Mouse (Mus musculus) thymus, postnatal 4 days (tissue): Measurements from ENCODE around the gene Gm49388.
"Not testable (repeated sequence)": the region's sequence is repeated elsewhere in the genome, so short reads cannot be mapped to it uniquely, and the experiment has no call there.

Experiments used
- DNase-seq: peaks from one replicate; pipeline ENCODE4 v3.0.0; 2021

Gene Gm49388

DNA sequence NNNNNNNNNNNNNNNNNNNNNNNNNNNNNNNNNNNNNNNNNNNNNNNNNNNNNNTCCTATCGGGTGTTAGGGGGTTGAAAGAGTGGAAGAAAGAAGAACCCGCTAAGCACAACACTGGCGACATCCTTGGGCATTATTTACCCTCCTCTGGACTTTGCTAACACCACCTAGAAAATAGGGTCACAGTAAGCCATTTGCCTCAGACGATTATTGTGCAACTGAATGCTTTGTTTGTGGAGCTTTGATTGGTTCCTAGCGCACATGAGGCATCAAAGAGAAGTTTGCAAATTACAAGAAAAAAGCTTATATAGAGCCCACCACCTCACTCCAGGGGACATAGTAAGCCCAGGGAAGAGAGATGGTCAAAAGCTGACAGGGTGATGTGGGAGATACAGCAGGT lies 23.4 kb downstream of the Gm49388 start:
- no peak for DNase-seq

DNA sequence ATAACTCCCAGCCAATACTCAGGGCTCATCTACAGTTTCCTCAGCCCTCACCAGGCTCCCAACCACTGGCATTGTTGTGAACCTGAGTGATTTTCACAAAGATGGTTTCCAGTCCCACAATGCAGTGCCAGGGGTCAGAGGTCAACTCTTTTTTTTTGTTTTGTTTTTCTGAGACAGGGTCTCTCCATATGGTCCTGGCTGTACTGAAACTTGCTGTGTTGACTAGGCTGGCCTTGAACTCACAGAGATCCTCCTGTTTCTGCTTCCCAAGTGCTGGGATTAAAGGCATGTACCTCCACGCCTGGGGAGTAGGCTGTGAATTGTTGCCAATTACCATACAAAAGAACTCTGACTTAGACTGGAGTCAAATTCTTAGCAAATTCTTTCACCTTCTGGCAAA lies 24.4 kb downstream of the Gm49388 start:
- no peak for DNase-seq

- DNase-seq = no peak
Observed at GRCm38 (mm10) chr7:127810650-127811049, 25.2 kb downstream of the Gm49388 start.

DNA sequence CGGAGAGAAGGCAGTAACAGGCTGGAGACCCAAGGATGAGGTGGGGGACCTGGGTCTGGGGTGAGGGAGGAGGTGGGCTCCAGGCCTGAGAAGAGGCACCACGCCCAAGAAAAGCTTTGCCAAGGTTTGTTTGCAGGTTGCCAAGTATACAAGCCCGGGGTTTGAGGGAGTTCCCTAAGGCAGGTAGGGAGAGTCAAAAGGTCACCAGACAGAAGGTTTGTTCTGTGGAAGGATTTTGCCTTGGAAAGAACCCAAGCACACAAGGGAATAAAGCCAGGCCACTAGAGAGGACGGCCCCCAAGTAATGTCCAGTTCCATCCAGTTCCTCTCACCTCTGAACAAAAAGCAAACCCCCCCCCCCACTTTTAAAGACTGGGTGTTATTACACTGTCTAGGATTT lies 25.8 kb downstream of the Gm49388 start:
- no peak for DNase-seq

DNA sequence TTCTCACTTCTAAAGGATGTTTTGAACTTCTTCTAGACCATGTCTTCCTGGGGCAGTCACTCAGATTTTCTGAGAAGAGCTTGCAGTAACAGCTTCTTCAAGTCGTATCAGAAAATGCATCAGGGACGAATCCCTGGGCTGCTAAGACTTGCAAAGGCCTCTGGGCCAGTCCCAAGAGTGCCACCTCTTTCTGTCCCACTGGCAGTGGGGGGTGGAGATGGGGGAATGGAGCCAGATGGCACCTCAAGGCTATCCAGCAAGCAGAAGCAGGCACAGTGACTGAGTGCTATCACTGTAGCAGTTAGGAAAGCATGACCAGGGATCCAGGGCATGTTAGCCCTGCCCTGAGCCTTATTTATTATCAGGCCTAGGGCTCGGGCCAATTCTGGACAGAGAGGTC lies 26.9 kb downstream of the Gm49388 start:
- no peak for DNase-seq

- no peak for DNase-seq
Observed at GRCm38 (mm10) chr7:127813821-127814220, 28.4 kb downstream of the Gm49388 start.

DNA sequence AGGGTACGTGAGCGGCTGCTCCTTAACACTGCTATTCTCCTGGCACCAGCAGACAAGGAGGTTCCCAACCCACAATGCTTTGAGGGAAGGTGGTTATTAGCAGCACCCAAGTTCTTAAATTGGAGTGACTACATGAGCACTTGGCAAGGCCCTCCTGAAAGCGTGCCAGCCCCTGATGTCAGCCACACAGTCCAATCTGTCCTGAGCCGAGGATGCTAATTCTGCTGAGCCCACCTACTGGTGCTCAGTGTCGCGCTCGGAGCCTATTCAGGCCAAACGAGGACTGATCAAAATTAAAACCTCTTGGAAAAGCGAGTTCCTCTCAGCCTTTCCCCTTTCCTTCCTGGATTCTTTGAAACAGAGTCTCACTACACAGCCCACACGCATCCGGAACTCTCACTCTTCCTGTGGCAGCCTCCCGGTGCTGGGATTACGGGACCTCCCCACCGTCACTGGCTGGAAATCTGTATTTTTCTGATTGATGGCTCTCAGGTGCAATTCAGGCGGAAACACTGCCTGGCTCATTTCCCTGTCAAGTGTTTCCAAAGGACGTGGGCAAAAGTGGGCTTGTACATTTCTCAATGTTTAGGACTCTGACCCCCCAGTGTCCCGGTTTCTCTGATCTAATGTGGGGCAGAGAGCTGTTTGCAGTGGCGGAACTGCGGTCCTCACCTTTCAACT lies 29.0 kb downstream of the Gm49388 start:
- no peak for DNase-seq

GRCm38 (mm10) chr7:127815116-127815665 lies 29.8 kb downstream of the Gm49388 start:
- DNase-seq = no peak

GRCm38 (mm10) chr7:127815954-127816821 lies 30.8 kb downstream of the Gm49388 start:
- peak; percentile 77 for DNase-seq

- no peak for DNase-seq
Observed at GRCm38 (mm10) chr7:127817053-127817452, 31.6 kb downstream of the Gm49388 start.

DNA sequence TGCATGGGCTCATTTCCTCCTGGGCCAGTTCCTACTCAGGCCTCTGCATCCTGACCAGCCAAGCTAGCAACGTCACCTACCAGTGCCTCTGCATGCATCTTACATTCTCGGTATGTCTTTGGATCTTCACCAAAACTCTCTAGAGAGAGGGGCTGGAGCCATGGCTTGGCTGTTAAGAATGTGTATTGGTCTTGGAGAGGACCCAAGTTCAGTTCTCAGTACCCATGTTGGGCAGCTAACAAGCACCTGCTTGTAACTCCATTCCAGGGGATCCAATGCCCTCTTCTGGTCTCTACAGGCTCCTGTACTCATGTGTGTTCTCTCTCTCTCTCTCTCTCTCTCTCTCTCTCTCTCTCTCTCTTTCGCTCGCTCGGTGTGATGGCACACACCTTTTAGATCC lies 32.4 kb downstream of the Gm49388 start:
- no peak for DNase-seq

DNA sequence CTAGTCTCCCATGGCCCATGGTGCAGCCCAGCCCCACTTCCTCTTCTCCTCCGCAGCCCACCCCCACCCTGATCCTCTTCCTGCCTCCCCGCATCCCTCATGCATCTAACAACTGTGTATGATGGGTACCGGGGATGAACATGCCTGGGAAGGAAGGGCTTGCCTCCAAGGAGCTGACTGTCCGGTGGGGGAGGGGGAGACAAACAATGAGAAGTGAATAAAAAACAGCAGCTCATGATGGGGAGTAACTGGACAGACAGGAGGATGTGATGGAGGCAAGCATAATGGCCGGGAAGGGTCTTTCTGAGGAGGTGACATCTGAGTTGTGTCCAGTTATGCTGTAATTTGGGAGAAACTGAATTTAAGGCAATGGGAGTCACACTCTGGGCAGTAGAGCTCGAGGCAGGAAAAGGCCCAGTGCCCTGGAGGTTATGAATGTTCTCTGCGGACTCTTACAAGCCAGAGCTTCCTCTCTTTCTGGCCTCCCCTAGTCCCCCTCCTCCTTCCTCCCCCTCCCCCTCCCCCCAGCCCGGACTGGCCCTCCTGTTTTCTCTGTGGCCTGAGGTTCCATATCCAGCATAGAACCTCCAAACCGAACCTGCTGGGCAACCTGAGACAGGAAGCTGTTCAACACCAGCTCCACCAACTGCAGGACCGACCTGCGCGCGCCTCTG lies 35.6 kb downstream of the Gm49388 start:
- no peak for DNase-seq

DNA sequence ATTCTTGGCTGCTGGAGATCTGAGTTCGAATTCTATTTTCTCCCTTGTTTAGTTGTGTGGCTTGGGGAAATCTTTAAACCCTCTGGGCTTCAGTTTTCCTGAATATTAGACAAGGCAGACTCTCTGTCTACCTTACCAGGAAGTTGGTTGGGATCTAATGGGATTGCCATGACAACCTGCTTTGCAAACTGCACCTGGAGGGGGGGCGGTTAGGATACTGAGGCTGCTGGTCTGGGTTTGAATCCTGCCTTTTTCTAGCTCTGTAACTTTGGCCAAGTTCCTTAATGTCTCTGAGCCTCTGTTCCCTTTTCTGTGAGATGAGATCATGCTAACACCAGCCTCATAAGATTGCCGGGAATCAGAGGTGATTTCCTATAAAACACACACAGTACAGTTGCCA lies 37.1 kb downstream of the Gm49388 start:
- DNase-seq = no peak

DNA sequence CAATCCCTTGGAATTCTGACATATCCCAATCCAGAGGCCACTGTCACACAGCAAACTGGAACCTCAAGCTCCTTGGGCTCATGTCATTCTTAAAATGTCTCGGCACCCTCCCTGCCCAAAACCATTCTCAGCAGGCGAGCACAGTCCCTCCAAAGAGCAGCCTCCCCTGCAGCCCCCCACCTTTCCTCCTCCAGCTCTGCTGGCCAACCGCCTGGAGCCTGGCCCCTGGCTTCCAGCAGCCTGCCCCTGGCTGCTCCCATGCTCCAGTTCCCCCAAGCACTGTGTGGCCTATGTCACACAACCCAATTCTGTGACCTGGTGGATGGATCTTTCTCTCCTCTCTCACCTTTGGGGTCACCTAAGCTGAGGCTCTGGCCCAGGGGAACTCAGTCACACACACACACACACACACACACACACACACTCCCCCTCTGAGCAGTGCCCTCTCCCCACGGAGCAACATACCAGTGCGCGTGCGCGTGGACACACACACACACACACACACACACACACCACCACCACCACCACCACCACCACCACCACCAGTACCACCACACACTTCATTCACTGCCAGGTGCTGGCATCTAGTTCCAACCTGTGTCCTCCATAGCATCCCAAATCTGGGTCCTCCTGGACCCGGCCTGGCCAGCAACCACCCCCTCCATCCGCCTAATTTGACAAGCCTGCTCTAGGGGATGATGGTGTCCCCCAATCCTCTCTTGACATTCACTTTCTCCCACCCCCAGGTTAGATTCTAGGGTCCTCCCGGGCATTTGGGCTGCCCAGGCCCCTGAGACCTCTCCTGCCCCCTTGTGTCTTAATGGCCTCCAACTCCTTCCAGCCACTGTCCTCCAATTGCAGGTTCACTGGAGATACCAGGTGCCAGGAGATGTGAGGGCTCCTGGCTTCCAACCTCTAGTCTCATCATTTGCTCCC lies 38.1 kb downstream of the Gm49388 start:
- DNase-seq = no peak

DNA sequence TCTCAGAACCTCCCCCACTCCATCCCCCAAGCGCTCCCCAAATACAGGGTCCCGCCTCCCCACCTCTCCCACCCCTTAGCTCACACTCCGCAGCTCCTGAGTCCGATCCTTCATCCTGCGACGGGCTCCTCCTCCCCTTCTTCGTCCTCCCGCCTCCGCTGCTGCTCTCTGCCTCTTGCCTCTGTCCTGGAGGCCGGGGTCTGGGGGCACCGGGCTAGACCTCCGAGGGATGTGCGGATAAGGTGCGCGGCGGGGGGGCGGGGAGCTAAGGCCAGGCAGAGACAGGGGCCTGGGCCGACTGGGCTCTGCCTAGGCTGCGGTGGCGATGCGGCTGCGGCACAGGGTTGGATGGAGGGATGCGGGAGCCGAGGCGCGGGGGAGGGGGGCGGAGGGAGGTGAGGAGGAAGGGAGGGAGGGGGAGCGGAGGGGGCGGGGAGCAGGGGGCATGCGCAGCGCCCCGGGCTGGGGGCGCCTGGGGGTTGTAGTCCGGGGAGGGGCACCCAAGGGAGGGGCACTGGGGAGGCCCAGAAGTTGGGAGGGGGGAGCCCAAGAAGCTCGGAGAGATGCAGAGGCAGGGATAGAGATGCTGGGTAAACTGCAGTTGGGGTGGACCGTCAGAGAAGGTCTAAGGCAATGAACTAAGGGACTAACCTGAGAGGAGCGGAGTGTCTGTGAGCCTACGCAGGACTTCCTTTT lies 38.9 kb downstream of the Gm49388 start, which contains the start of the genes Stx4a and Stx1b:
Gene Stx4a (plus strand): TSS at position 119 of the 696 bp plus-strand sequence.
Gene Stx1b (minus strand): TSS at position 374 of the 696 bp plus-strand sequence.
- DNase-seq = peak; percentile 55

DNA sequence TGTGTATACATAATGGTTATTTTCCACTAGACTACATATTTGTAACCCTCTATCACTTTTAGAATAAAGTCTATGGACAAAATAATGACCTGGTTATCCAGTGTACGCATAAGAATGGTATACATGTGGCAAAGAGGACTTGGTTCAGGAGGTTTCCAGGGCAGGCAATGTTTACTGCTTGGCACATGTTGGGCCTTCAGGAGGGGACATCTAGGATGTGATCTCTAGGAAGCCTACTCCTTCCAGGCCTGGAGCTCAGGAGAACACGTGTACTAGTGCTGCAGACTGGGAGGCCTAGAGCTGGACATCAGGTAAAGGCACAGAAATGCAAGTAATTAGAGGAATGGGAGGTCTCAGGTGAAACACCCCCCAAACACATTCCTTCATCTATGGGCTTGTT lies 50.1 kb downstream of the Gm49388 start:
- DNase-seq = no peak

DNA sequence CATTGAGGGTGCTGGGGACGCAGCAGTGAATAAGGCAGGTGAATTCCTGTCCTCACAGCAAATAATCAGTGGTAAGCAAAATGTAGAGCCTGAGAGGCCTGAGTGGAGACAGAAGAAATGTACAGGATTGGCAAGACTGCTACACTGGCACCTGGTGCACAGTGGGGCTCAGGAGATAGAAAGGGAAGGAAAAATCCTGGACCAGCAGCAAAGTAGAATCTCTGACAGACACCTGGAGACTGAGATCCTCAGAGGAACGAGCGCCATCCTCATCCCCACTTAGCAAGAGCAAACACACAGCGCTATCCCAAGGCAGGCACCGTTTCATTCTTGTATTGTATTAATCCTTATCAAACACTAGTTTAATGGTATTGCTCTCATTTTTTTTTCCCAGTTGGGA lies 52.1 kb downstream of the Gm49388 start:
- DNase-seq = no peak

DNA sequence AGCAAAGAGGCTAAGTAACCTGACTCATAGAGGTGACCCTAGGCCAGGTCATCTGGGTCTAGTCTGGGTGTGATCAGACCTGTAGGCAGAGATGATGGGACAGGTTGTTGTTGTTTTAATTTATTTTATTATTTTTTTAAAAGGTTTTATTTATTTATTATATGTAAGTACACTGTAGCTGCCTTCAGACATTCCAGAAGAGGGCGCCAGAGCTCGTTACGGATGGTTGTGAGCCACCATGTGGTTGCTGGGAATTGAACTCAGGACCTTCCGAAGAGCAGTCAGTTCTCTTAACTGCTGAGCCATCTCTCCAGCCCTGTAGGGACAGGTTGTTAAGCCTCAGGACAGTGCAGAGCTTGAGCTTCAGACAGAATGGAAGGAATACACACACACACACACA lies 52.5 kb downstream of the Gm49388 start:
- DNase-seq = not testable (repeated sequence)

- DNase-seq = not testable (repeated sequence)
Observed at GRCm38 (mm10) chr7:127840031-127840430, 54.6 kb downstream of the Gm49388 start.

DNA sequence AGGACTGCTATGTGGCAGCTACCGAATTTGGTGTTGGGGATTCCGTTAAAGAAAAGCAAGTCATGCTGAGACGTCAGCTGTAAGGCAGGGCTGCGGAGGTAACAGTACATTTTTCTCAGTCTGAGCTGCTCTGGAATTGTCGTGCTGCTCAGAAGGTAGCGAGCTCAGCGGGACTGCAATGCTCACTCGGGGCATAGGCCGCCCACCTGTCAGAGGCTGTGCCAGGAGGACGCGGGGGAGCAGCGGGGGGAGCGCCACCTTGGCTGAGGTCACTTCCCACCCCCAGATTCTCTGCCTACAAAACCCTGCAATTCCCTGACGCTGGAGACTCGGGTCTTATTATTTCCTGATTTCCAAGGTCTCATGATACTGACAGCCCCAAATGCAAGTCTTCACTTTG lies 55.5 kb downstream of the Gm49388 start:
- peak; percentile 80 for DNase-seq

DNA sequence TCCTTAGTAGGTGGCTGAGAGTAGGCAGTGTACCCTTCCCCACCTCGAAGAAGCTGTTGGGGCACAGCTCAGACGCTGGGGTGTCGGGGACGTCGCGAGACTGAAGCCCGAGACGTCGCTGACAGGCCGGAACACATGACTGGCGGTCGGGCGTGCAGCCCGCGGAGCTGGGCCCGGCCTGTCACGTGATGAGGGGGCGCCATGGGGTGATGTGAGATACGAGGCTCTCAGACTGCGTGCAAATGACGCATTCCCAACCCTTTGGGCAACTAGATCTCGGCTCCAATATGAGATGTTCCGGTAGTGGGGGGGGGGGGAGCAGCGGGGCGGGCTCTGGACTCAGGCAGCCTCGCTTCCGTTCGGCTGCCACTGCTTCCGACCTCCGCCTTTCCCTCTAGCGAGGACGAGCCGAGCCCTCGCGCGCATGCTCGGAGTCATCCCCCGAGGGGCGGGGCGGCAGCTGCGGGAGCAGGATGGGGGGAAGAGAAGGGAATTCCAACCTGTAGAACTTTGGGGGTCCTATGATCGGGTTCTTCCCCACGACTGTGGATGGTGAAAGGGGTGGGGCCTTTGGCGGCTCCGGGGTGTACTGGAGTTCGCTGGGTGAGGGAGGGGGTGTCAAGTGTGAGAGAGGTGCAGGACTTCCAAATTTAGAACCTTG lies 56.1 kb downstream of the Gm49388 start:
- peak; percentile 93 for DNase-seq
